Mouse (Mus musculus) embryonic facial prominence, embryonic 15.5 days (tissue): Measurements from ENCODE around the gene B3gntl1. TPM values are rescaled to one million over a fixed set of nuclear protein-coding genes. Genes with fewer than 3 reads are reported as not detected.
A peak's percentile ranks its signal among the peaks of the same experiment; 100 is the strongest.

Experiments
- ATAC-seq: fragments of 200-750 bp; cut with Nextera tagmentation; 2 replicates; pipeline ENCODE4 v1.8.0; 2017; ENCODE audit warnings: low read depth, moderate TSS enrichment; ENCODE audit not compliant: insufficient number of reproducible peaks, low FRiP score, low TSS enrichment
- H3K27ac ChIP-seq: fragments of 300-500 bp; sonication (generic); replicated peaks from 2 replicates; pipeline ENCODE4 v1.5.1; 2015; ENCODE audit warnings: mild to moderate bottlenecking, inconsistent platforms
- H3K27me3 ChIP-seq: fragments of 300-500 bp; sonication (generic); 2 replicates; pipeline ENCODE4 v1.6.1; 2015; ENCODE audit warnings: inconsistent platforms
- H3K36me3 ChIP-seq: fragments of 300-500 bp; sonication (generic); 2 replicates; pipeline ENCODE4 v1.6.1; 2015; ENCODE audit warnings: mild to moderate bottlenecking, inconsistent platforms
- H3K4me1 ChIP-seq: fragments of 300-500 bp; sonication (generic); 2 replicates; pipeline ENCODE4 v1.6.1; 2015; ENCODE audit warnings: inconsistent platforms
- H3K4me2 ChIP-seq: fragments of 300-500 bp; sonication (generic); replicated peaks from 2 replicates; pipeline ENCODE4 v1.6.1; 2015; ENCODE audit warnings: mild to moderate bottlenecking, inconsistent platforms
- H3K4me3 ChIP-seq: fragments of 300-500 bp; sonication (generic); replicated peaks from 2 replicates; pipeline ENCODE4 v1.5.1; 2015; ENCODE audit warnings: mild to moderate bottlenecking, inconsistent platforms
- H3K9ac ChIP-seq: fragments of 300-500 bp; sonication (generic); 2 replicates; pipeline ENCODE4 v1.6.1; 2015; ENCODE audit warnings: inconsistent platforms
- H3K9me3 ChIP-seq: fragments of 300-500 bp; sonication (generic); replicated peaks from 2 replicates; pipeline ENCODE4 v1.6.1; 2016; ENCODE audit warnings: inconsistent platforms
- WGBS: fragments of 180-500 bp; shearing (Covaris S2); methylation state at CpG from one replicate; pipeline ENCODE4 v1.1.7; 2015; 5-methylcytosine and 5-hydroxymethylcytosine counted together
- polyA plus RNA-seq: library from polyadenylated mRNA; unstranded; fragments of >200 nt; fragmentation: Nextera tagmentation; extraction: Ambion mirVana; gene quantifications from 2 replicates; pipeline ENCODE4 v1.2.1, GENCODE M21; 2015

B3gntl1 gene
- 9.8 and 9.9 TPM in 2 replicates for polyA plus RNA-seq

GRCm38 (mm10) chr11:121672990-121673572 lies at the start of gene B3gntl1:
TSS of gene B3gntl1 (minus strand) at chr11:121673153.
- peak within 1 kb of the TSS; percentile 74 for H3K4me2 ChIP-seq
- H3K4me1 ChIP-seq: peaks cover 16% of the 10 kb centered on the region
- under 1% methylated on average over 46 of the region's 46 CpGs for WGBS
- H3K4me3 ChIP-seq: peak within 1 kb of the TSS; percentile 75
- no peaks in the 10 kb centered on the region for H3K27me3 ChIP-seq
- no peaks in the 10 kb centered on the region for H3K9me3 ChIP-seq
- peaks cover 7% of the 10 kb centered on the region; the same call in 1 of the 2 replicates for H3K36me3 ChIP-seq
- peak; percentile 100 for ATAC-seq
- peak within 1 kb of the TSS; percentile 96 for H3K27ac ChIP-seq
- H3K9ac ChIP-seq: peak within 1 kb of the TSS; percentile 75

- Histone ChIP-seq H3K27me3 (no peaks in the 10 kb centered on the region), H3K4me3 (no peak overlapping the region), H3K9me3 (no peaks in the 10 kb centered on the region), H3K9ac (no peak overlapping the region), H3K4me1 (no peaks in the 10 kb centered on the region), H3K4me2 (no peak overlapping the region), H3K27ac (no peak overlapping the region), H3K36me3 (no peaks in the 10 kb centered on the region)
- 65% methylated on average over 2 of the region's 2 CpGs for WGBS
- ATAC-seq: no peak
Measured at GRCm38 (mm10) chr11:121722434-121722833, 49.5 kb upstream of the B3gntl1 start.

DNA sequence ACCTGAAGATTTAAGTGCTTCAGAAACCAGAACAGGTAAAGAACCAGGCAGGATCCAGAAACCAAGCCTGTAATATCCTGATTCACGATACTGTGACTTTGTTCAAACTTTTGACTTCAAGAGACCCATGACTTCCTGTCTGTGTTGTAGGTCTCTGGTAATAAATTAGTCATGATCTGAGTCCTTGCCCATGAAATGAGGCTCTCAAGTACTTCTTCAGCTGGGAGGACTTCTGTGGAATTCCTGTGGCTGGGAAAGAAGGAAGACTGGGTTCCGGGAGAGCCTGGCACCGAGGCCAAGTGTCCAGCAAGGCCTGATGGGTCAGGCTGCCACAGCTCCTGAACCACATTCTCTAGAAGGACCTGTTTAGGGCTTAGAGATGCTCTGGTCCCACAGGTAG lies 47.8 kb upstream of the B3gntl1 start:
- ATAC-seq: no peak
- H3K9me3 ChIP-seq: no peaks in the 10 kb centered on the region
- no peak overlapping the region for H3K9ac ChIP-seq
- no peak overlapping the region for H3K4me3 ChIP-seq
- H3K4me2 ChIP-seq: no peak overlapping the region
- no peaks in the 10 kb centered on the region for H3K4me1 ChIP-seq
- H3K36me3 ChIP-seq: peaks cover 14% of the 10 kb centered on the region
- no peaks in the 10 kb centered on the region for H3K27me3 ChIP-seq
- WGBS: 78% methylated on average over 3 of the region's 3 CpGs
- H3K27ac ChIP-seq: no peak overlapping the region

DNA sequence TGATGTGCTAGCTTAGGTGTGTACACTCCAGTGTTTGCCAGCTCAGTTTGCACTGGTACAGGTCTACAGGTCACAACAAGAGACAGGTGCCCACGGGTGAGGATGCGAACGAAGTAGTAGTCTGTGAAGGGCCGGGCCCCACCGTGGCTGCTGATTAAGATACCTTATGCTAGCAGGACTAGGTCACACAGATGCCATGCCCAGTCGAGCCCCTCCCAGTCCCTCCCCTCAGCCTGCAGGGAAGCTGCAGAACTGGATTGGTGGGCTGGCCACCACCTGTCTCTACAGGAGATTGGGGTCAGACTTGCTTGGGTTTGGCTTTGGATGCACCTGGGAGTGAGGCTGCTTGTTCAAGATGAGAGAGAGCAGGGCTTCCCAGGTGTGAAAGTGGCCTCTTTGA lies 44.8 kb upstream of the B3gntl1 start:
- Histone ChIP-seq H3K9me3 (no peaks in the 10 kb centered on the region), H3K4me3 (no peak overlapping the region), H3K27ac (0 out of 2 replicates have a peak overlapping the region, but pooled peaks have one; percentile 7), H3K4me1 (peaks cover 9% of the 10 kb centered on the region; the same call in 1 of the 2 replicates), H3K36me3 (peaks cover 23% of the 10 kb centered on the region), H3K4me2 (no peak overlapping the region), H3K27me3 (no peaks in the 10 kb centered on the region), H3K9ac (no peak overlapping the region)
- WGBS: 53% methylated on average over 6 of the region's 6 CpGs
- no peak; the same call in 1 of the 2 replicates for ATAC-seq

DNA sequence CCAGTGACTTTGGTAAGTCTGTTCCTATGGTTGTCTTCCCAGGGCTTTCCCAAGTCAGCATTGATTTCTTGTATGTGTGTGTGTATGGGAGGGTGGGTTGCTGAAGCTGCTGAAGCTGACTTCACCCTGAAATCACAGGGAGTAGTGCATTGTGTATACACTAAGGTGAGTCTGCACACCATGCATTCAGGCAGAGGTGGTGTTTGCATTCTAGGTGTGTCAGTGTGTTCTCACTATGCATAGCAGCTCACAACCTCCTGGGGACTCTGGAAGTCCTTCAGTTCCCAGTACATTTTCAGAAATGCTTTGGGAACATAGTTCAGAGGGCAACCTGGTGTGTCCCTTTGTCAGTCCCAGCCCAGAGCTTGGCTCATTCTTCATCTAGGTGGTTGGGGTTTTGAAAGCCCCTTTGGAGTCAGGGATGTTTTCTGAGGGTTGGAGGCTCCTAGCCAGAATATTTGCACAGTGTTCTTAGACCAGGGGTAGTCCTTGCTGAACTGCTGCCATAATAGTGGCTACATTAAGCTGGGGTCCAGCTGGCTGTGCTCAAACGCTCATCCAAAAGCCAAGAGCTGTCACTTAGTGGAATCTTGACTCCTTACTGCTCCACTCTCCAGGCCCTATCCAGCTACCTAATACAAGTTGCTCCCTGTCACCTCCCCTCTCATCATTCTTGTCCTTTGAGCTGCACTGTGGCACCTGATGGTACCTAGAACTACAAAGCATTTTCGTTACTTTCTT lies 42.0 kb upstream of the B3gntl1 start:
- Histone ChIP-seq H3K27ac (no peak overlapping the region), H3K4me1 (peaks cover 15% of the 10 kb centered on the region; the same call in 1 of the 2 replicates), H3K4me2 (no peak overlapping the region), H3K27me3 (no peaks in the 10 kb centered on the region), H3K4me3 (no peak overlapping the region), H3K9ac (no peak overlapping the region), H3K9me3 (no peaks in the 10 kb centered on the region), H3K36me3 (peaks cover 23% of the 10 kb centered on the region)
- ATAC-seq: no peak
- 85% methylated on average over 2 of the region's 2 CpGs for WGBS

- Histone ChIP-seq H3K9ac (no peak overlapping the region), H3K4me3 (no peak overlapping the region), H3K4me2 (no peak overlapping the region), H3K9me3 (no peaks in the 10 kb centered on the region), H3K27ac (peak overlapping the region; percentile 44; the same call in 1 of the 2 replicates), H3K4me1 (peaks cover 19% of the 10 kb centered on the region; the same call in 1 of the 2 replicates), H3K36me3 (peaks cover 23% of the 10 kb centered on the region), H3K27me3 (no peaks in the 10 kb centered on the region)
- no peak for ATAC-seq
- 86% methylated on average over 2 of the region's 2 CpGs for WGBS
Measured at GRCm38 (mm10) chr11:121713569-121713968, 40.6 kb upstream of the B3gntl1 start.

GRCm38 (mm10) chr11:121712987-121713386 lies 40.0 kb upstream of the B3gntl1 start:
- H3K27me3 ChIP-seq: no peaks in the 10 kb centered on the region
- H3K4me3 ChIP-seq: no peak overlapping the region
- no peak overlapping the region; the same call in 1 of the 2 replicates for H3K9ac ChIP-seq
- H3K27ac ChIP-seq: peak overlapping the region; percentile 51
- WGBS: 87% methylated on average over 6 of the region's 6 CpGs
- no peak for ATAC-seq
- H3K9me3 ChIP-seq: no peaks in the 10 kb centered on the region
- peaks cover 23% of the 10 kb centered on the region for H3K36me3 ChIP-seq
- H3K4me2 ChIP-seq: no peak overlapping the region
- peaks cover 24% of the 10 kb centered on the region; the same call in 1 of the 2 replicates for H3K4me1 ChIP-seq

DNA sequence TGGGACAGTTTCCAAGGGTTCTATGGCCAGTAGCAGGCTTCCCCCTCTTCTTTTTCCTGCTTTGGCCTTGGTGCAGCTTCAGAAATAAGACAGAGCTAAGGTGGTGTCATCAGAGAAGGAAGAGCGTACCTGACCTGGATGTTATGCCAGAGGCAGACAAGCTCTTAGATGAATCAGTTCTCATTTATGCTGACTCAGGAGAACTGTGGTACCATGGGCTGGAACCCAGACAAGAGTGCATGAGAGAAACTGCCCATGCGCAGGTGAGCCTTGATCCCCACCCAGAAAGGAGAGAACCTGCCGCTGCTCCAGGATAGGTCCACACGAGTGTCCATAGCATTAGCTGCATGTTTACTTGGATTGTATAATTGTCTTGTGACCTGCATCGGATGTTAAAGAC lies 37.3 kb upstream of the B3gntl1 start:
- Histone ChIP-seq H3K36me3 (peaks cover 5% of the 10 kb centered on the region), H3K9me3 (no peaks in the 10 kb centered on the region), H3K27ac (no peak overlapping the region; the same call in 1 of the 2 replicates), H3K4me1 (peaks cover 43% of the 10 kb centered on the region), H3K9ac (no peak overlapping the region), H3K27me3 (no peaks in the 10 kb centered on the region), H3K4me3 (no peak overlapping the region), H3K4me2 (no peak overlapping the region)
- WGBS: 96% methylated on average over 5 of the region's 5 CpGs
- ATAC-seq: no peak

GRCm38 (mm10) chr11:121709278-121709677 lies 36.3 kb upstream of the B3gntl1 start:
- H3K27ac ChIP-seq: no peak overlapping the region
- no peaks in the 10 kb centered on the region for H3K9me3 ChIP-seq
- ATAC-seq: no peak
- H3K4me3 ChIP-seq: no peak overlapping the region
- H3K4me2 ChIP-seq: no peak overlapping the region
- WGBS: 76% methylated on average over 4 of the region's 4 CpGs
- no peaks in the 10 kb centered on the region for H3K27me3 ChIP-seq
- H3K9ac ChIP-seq: no peak overlapping the region
- H3K4me1 ChIP-seq: peaks cover 48% of the 10 kb centered on the region
- no peaks in the 10 kb centered on the region; the same call in 1 of the 2 replicates for H3K36me3 ChIP-seq

GRCm38 (mm10) chr11:121706521-121707005 lies 33.6 kb upstream of the B3gntl1 start:
- H3K9me3 ChIP-seq: no peaks in the 10 kb centered on the region
- H3K4me3 ChIP-seq: no peak overlapping the region
- ATAC-seq: no peak
- WGBS: 4% methylated on average over 7 of the region's 7 CpGs
- no peaks in the 10 kb centered on the region for H3K27me3 ChIP-seq
- no peak overlapping the region for H3K9ac ChIP-seq
- no peaks in the 10 kb centered on the region; the same call in 1 of the 2 replicates for H3K36me3 ChIP-seq
- H3K4me2 ChIP-seq: peak overlapping the region; percentile 24
- peak overlapping the region; percentile 67 for H3K27ac ChIP-seq
- H3K4me1 ChIP-seq: peaks cover 53% of the 10 kb centered on the region

GRCm38 (mm10) chr11:121703619-121704215 lies 30.8 kb upstream of the B3gntl1 start:
- Histone ChIP-seq H3K4me3 (peak overlapping the region; percentile 74), H3K27me3 (no peaks in the 10 kb centered on the region), H3K9ac (peak overlapping the region; percentile 60), H3K4me1 (peaks cover 48% of the 10 kb centered on the region), H3K4me2 (peak overlapping the region; percentile 95), H3K9me3 (no peaks in the 10 kb centered on the region), H3K27ac (peak overlapping the region; percentile 88), H3K36me3 (no peaks in the 10 kb centered on the region; the same call in 1 of the 2 replicates)
- 11% methylated on average over 16 of the region's 16 CpGs for WGBS
- no peak for ATAC-seq
